Mouse (Mus musculus) limb, embryonic 15.5 days (tissue): ENCODE results near the gene Sdf2. TPM values are rescaled to one million over a fixed set of nuclear protein-coding genes. Genes with fewer than 3 reads are reported as not detected.

Source experiments
- ATAC-seq: fragments of 200-750 bp; cut with Nextera tagmentation; 2 replicates; pipeline ENCODE4 v1.8.0; 2017; ENCODE audit warnings: low read depth, moderate TSS enrichment; ENCODE audit not compliant: insufficient number of reproducible peaks, low FRiP score, low TSS enrichment
- H3K27ac ChIP-seq: fragments of 300-500 bp; sonication (generic); 2 replicates; pipeline ENCODE4 v1.5.1; 2015; ENCODE audit warnings: moderate library complexity, mild to moderate bottlenecking, inconsistent platforms
- H3K27me3 ChIP-seq: fragments of 300-500 bp; sonication (generic); 2 replicates; pipeline ENCODE4 v1.6.1; 2015; ENCODE audit warnings: inconsistent platforms
- H3K36me3 ChIP-seq: fragments of 300-500 bp; sonication (generic); 2 replicates; pipeline ENCODE4 v1.6.1; 2015; ENCODE audit warnings: inconsistent platforms
- H3K4me1 ChIP-seq: fragments of 300-500 bp; sonication (generic); 2 replicates; pipeline ENCODE4 v1.6.1; 2015; ENCODE audit warnings: inconsistent platforms
- H3K4me2 ChIP-seq: fragments of 300-500 bp; sonication (generic); 2 replicates; pipeline ENCODE4 v1.6.1; 2015; ENCODE audit warnings: mild to moderate bottlenecking, inconsistent platforms
- H3K4me3 ChIP-seq: fragments of 300-500 bp; sonication (generic); 2 replicates; pipeline ENCODE4 v1.5.1; 2015; ENCODE audit warnings: mild to moderate bottlenecking, inconsistent platforms
- H3K9ac ChIP-seq: fragments of 300-500 bp; sonication (generic); 2 replicates; pipeline ENCODE4 v1.6.1; 2015; ENCODE audit warnings: inconsistent platforms
- H3K9me3 ChIP-seq: fragments of 300-500 bp; sonication (generic); 2 replicates; pipeline ENCODE4 v1.6.1; 2016; ENCODE audit warnings: inconsistent platforms
- WGBS: fragments of 180-500 bp; shearing (Covaris S2); methylation state at CpG from one replicate; pipeline ENCODE4 v1.1.7; 2015; 5-methylcytosine and 5-hydroxymethylcytosine counted together
- polyA plus RNA-seq: library from polyadenylated mRNA; unstranded; fragments of >200 nt; fragmentation: Nextera tagmentation; extraction: Ambion mirVana; gene quantifications from 2 replicates; pipeline ENCODE4 v1.2.1, GENCODE M21; 2015

Sdf2 gene
- polyA plus RNA-seq, 1 experiment from 2014 or later, result 97.7 TPM

DNA sequence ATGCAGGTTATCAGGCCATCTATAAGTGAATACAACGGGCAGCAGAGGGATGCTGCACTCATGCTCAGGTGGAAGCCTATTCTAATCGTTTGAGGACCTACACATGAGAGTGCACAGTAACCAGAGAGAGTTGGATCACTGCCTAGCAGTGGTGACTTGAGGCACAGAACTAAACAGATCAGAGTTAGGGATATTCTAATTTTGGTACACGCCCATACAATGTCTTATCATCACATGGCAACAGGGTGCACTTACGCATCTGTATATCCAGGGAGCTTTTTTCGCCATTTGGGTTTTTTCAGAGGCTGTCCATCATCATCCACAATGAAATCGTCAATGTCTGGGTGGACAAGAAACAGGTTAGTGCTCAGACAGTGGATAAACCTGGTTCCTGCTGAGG, 14.0 kb upstream of the Sdf2 start:
- Histone ChIP-seq H3K9me3 (no peaks in the 10 kb centered on the region), H3K27me3 (no peaks in the 10 kb centered on the region), H3K27ac (no peak overlapping the region), H3K36me3 (peaks cover 93% of the 10 kb centered on the region), H3K4me2 (no peak overlapping the region), H3K4me3 (no peak overlapping the region), H3K9ac (no peak overlapping the region), H3K4me1 (no peaks in the 10 kb centered on the region)
- WGBS, result 91% methylated on average over 6 of the region's 6 CpGs
- no peak for ATAC-seq

DNA sequence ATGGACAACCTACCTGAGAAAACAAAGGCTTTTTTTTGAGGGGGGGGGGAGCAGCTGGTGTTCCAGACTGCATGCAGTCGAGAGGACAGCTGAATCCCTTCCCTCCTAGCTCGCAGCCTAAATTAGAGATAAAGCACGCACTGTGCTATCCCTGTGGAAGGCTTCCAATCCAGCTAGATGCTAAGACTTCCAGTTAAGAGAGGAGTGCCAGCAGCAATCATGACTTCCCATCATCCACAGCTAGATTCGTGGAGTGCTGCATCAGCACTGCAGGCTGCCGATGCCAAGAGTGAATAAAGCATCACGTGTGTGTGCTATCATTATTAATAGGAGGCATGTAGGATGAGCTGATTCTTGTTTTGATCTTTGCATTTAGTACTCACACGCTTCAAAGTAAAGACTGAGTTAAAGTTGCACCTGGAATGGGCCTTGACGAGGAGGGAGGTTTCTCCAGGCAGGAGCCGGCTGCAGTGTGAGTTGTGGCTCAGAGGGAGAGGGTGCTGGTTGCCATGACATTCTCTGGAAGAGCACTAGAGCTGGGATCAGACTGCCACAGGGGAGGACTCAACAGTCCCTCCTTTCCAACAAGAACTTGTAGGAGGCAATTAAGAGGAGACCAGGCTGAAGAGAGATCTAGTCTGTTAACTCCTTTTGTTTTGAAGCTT, 5.2 kb upstream of the Sdf2 start:
- WGBS, result 81% methylated on average over 9 of the region's 9 CpGs
- Histone ChIP-seq H3K27me3 (no peaks in the 10 kb centered on the region), H3K9ac (no peak overlapping the region), H3K4me1 (peaks cover 8% of the 10 kb centered on the region; the same call in 1 of the 2 replicates), H3K4me2 (no peak overlapping the region), H3K9me3 (no peaks in the 10 kb centered on the region), H3K4me3 (no peak overlapping the region), H3K27ac (no peak overlapping the region), H3K36me3 (peaks cover 36% of the 10 kb centered on the region)
- ATAC-seq, result no peak

DNA sequence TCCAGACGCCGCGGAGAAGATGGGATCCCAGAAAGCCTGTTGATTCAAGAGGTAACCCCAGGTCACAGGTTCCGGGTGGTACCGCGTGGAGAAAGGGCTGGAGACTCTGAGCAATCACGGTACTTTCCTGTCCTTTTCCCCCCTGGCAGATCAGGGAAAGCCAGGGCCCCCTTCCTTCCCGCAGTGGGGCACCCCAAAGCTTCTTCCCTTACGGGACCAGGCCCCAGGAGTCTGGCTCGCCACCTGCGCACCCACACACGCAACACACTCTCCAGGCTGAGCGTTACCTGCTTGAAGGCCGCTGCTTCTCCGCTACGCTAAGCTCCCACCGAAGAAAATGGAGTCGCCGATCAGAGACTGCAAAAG, 302 bp upstream of the Sdf2 start:
- H3K36me3 ChIP-seq, result peaks cover 10% of the 10 kb centered on the region
- ATAC-seq, result no peak

DNA sequence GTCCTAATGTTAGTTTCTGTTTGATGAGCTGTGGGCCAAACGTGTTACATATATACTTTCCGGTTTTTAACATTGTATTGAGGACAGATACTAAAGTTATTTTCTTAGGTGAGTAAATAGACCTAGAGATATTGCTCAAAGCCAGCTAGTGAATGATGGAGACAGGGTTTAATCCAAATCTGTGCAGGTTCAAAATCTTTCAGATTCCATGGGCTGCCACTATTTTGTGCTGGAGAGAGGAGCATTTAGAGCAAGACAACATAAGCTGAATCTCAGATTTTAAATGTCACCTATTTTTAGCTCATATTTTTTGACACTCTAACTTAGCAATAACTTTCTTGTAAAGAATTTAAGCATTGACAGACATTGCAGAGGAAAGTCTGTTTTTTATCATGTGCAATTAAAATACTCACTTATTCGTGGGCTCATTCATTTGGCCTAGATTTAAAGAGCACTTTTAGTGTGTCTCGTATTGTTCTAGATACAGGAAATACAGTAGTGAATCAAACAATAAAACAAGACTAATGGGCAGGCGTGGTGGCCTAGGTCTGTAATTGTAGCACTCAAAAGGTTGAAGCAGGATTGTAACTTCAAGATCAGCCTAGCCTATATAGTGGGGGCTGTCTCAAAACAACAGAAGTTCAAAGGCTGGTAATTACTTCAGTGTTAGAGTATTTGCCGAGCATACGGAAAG, 919 bp downstream of the Sdf2 start:
- H3K4me3 ChIP-seq, result peak overlapping the region; percentile 93
- no peak for ATAC-seq
- H3K9me3 ChIP-seq, result no peaks in the 10 kb centered on the region
- WGBS, result 33% methylated on average over 7 of the region's 7 CpGs
- peak overlapping the region; percentile 97; the same call in 1 of the 2 replicates for H3K27ac ChIP-seq
- peaks cover 14% of the 10 kb centered on the region for H3K36me3 ChIP-seq
- peak overlapping the region; percentile 61 for H3K4me2 ChIP-seq
- H3K9ac ChIP-seq, result peak overlapping the region; percentile 86
- peaks cover 26% of the 10 kb centered on the region for H3K4me1 ChIP-seq
- H3K27me3 ChIP-seq, result no peaks in the 10 kb centered on the region

More for the DNA sequence above, 302 bp upstream of the Sdf2 start:
- Histone ChIP-seq H3K27ac (peak overlapping the region; percentile 97), H3K27me3 (no peaks in the 10 kb centered on the region), H3K9me3 (no peaks in the 10 kb centered on the region), H3K4me3 (peak overlapping the region; percentile 93), H3K4me2 (peak overlapping the region; percentile 61), H3K4me1 (peaks cover 26% of the 10 kb centered on the region), H3K9ac (peak overlapping the region; percentile 86)
- under 1% methylated on average over 19 of the region's 19 CpGs for whole genome bisulfite sequencing

DNA sequence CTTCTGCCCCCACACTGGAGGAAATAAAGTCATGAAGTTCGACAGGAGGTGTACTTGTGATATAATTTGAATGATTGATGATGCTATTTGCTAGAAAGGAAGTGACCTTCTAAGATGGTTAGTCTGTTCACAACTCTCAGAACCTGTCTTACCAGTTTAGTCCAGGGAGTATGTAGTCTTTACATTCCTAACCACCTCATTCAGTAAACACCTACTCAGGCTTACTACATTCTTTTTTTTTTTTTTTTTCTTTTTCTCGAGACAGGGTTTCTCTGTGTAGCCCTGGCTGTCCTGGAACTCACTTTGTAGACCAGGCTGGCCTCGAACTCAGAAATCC, 1.4 kb downstream of the Sdf2 start:
- Histone ChIP-seq H3K9me3 (no peaks in the 10 kb centered on the region), H3K36me3 (peaks cover 16% of the 10 kb centered on the region), H3K9ac (no peak overlapping the region), H3K27ac (no peak overlapping the region), H3K4me2 (peak overlapping the region; percentile 61), H3K4me3 (peak overlapping the region; percentile 93), H3K27me3 (no peaks in the 10 kb centered on the region), H3K4me1 (peaks cover 26% of the 10 kb centered on the region)
- no peak for ATAC-seq
- WGBS, result 39% methylated on average over 3 of the region's 3 CpGs

DNA sequence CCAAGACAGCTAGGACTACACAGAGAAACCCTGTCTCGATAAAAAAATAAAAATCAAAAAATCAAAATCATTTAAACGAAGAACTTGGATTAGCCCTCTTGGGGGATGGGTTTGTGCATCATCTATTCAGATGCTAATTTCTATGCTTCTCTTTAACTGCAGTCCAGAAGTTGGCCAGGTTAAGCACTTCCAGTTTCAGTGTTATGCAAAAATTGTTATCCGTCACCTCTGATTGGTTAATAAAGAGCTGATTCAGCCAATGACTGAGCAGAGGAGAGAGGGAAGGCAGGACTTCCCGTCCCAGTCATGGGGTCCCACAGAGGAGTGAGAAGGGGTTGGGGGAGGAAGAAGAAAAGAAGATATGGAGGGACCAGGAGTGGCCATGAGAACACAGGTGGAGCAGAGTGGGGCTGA, 2.2 kb downstream of the Sdf2 start:
- Histone ChIP-seq H3K36me3 (peaks cover 23% of the 10 kb centered on the region), H3K4me2 (no peak overlapping the region), H3K9me3 (no peaks in the 10 kb centered on the region), H3K4me3 (no peak overlapping the region), H3K4me1 (peaks cover 26% of the 10 kb centered on the region), H3K27ac (no peak overlapping the region), H3K27me3 (no peaks in the 10 kb centered on the region), H3K9ac (no peak overlapping the region)
- 71% methylated on average over 4 of the region's 4 CpGs for WGBS
- ATAC-seq, result no peak

DNA sequence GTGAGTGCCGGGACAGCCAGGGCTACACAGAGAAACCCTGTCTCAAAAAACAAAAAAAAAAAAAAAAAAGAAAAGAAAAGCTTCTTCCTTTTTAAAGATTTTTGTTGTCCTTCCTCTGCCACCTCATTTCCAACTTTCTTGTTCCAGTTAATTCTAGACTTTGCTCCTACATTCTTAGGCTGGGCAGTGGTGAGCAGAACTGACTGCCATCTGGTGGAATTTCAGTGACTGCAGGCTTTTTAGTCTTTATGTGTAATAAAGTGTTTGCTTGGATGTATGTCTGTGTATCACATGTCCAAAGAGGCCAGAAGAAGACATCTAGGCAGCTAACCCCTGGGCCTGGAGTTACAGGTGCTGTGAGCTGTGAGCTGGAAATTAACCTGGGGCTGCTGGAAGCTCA, 11.1 kb downstream of the Sdf2 start:
- H3K4me3 ChIP-seq, result no peak overlapping the region
- no peaks in the 10 kb centered on the region for H3K4me1 ChIP-seq
- no peak overlapping the region for H3K9ac ChIP-seq
- peaks cover 7% of the 10 kb centered on the region; the same call in 1 of the 2 replicates for H3K27me3 ChIP-seq
- ATAC-seq, result no peak
- 83% methylated on average over 1 of the region's 1 CpGs for WGBS
- H3K9me3 ChIP-seq, result no peaks in the 10 kb centered on the region
- H3K27ac ChIP-seq, result no peak overlapping the region
- no peak overlapping the region for H3K4me2 ChIP-seq
- peaks cover 28% of the 10 kb centered on the region for H3K36me3 ChIP-seq

DNA sequence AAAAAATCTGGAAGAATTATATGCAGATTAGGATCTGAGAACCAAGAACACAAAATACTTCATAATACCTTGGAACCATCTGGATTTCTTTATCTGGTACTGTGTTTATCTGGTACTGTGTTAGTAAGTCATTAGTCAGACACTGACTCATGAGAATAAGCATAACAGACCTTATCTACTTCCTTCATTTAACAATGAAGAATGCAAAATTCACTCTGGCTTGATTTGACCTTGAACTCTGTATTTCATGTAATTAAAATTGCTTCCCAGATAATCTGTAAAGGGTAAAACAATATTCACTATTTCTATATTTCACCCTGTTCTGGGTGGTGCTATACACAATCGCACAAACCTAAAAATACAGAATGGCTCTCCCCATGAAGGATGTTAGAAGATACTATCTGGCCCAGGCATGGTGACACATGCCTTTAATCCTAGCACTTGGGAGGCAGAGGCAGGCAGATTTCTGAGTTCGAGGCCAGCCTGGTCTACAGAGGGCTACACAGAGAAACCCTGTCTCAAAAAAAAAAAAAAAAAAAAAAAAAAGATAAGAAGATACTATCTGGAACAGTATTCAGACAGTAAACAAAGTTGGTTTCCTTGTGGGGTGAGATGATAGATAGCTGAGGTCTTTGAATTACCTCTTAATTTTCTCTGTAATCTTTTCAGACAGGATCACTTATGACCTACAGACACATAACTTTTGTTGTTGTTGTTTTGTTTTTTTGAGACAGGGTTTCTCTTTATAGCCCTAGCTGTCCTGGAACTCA, 15.1 kb downstream of the Sdf2 start:
- peak overlapping the region; percentile 91 for H3K4me3 ChIP-seq
- H3K27me3 ChIP-seq, result peaks cover 7% of the 10 kb centered on the region; the same call in 1 of the 2 replicates
- WGBS, result 94% methylated on average over 2 of the region's 2 CpGs
- peak overlapping the region; percentile 65 for H3K4me2 ChIP-seq
- no peak overlapping the region for H3K27ac ChIP-seq
- no peaks in the 10 kb centered on the region for H3K9me3 ChIP-seq
- H3K9ac ChIP-seq, result no peak overlapping the region
- no peak for ATAC-seq
- peaks cover 14% of the 10 kb centered on the region for H3K4me1 ChIP-seq
- peaks cover 24% of the 10 kb centered on the region for H3K36me3 ChIP-seq

DNA sequence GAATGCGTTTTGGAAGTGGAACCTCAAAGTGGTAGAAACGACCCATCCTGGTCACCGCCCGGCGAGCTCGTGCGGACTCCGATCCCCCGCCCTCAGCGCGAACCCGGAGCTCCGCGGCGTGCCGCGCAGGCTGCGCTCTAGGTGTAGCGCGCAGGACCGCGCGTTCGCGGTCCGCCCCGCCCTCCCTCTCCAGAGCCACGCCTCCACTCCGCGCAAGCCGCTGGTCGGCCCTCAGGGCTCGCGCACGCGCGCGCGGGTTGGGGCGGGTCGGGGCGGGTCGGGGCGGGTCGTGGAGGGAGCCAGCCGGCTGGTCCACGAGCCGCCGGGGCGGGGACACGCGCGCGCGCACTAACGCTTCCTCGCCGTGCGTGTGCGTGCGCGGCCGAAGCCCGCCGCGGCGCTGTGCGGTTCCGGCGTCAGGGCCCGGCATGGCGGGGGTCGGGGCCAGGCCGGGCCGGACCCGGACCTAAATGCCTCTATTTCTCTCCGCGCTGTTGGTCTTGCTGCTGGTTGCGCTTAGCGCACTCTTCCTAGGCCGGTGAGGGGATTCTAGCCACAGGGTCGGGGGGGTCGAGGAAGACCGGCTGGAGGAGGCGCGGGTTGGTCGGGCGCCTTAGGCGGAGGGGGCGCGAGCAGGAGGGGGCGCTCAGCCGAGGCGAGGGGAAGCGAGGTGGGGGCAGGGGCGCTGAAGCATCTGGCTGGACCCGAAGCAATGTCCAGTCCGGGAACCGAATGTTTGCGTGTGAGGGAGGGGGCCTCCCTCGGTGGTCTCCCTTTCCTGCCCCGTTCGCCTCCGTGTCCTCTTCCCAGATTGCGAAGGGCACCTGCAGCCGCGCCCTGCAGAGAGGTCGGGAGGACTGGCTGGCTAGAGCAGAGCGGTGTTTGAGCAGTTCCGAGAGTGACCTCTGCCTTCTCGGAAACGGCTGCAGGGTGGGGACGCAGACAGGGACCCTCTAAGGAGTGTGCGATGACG, 16.1 kb downstream of the Sdf2 start, which contains the start of gene 2610507B11Rik:
Gene 2610507B11Rik, plus strand, starts transcription at position 373 of the 973 bp plus-strand sequence.
- Histone ChIP-seq H3K4me3 (peak within 1 kb of the TSS; percentile 91), H3K27me3 (peaks cover 7% of the 10 kb centered on the region; the same call in 1 of the 2 replicates), H3K9me3 (no peaks in the 10 kb centered on the region), H3K27ac (peak within 1 kb of the TSS; percentile 85), H3K4me2 (peak within 1 kb of the TSS; percentile 65), H3K9ac (peak within 1 kb of the TSS; percentile 82), H3K4me1 (peaks cover 14% of the 10 kb centered on the region), H3K36me3 (peaks cover 30% of the 10 kb centered on the region)
- peak; percentile 96 for ATAC-seq
- under 1% methylated on average over 104 of the region's 115 CpGs for WGBS

DNA sequence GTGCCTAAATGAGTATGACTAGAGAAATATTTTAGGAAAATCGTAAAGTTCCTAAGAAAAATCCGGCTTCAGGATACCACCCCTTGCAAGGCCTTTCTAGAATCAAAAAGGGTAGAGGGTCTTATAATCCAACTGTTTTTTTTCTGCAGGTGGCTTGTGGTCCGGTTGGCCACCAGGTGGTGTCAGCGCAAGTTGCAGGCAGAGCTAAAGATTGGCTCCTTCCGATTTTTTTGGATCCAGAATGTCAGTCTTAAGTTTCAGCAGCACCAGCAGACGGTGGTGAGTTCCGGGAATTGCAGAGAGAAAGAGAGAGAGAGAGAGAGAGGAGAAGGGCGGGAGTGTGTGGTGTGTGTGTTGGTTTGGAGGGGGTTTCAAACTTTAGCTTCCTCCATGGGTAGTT, 17.0 kb downstream of the Sdf2 start:
- peaks cover 38% of the 10 kb centered on the region for H3K36me3 ChIP-seq
- peak overlapping the region; percentile 82; the same call in 1 of the 2 replicates for H3K9ac ChIP-seq
- H3K4me2 ChIP-seq, result peak overlapping the region; percentile 65
- H3K4me1 ChIP-seq, result peaks cover 14% of the 10 kb centered on the region
- H3K27ac ChIP-seq, result peak overlapping the region; percentile 54; the same call in 1 of the 2 replicates
- H3K27me3 ChIP-seq, result peaks cover 7% of the 10 kb centered on the region; the same call in 1 of the 2 replicates
- WGBS, result 2% methylated on average over 8 of the region's 8 CpGs
- no peaks in the 10 kb centered on the region for H3K9me3 ChIP-seq
- no peak for ATAC-seq
- peak overlapping the region; percentile 91 for H3K4me3 ChIP-seq

DNA sequence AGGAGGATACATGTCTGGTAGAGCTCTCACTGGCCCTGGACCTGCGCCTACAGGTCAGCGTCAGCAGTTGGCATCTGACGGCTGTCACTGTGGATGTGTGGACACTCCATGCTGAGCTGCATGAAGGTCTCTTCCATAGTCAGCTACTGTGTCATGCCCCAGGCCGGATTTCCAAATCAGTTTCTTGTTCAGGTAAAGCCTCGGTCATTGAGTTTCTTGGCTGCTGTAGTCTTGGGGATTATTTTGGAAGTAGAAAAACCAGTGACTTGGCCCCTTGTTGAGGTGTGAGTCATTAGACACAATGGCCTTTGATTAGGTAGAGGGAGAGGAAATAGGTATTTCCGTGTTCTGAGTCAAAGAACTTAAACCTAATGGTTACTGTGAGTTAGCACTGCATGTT, 20.0 kb downstream of the Sdf2 start:
- no peak overlapping the region for H3K4me2 ChIP-seq
- H3K4me3 ChIP-seq, result no peak overlapping the region
- ATAC-seq, result no peak
- H3K27ac ChIP-seq, result no peak overlapping the region
- no peak overlapping the region for H3K9ac ChIP-seq
- no peaks in the 10 kb centered on the region for H3K9me3 ChIP-seq
- no peaks in the 10 kb centered on the region for H3K27me3 ChIP-seq
- 84% methylated on average over 6 of the region's 6 CpGs for WGBS
- peaks cover 14% of the 10 kb centered on the region for H3K4me1 ChIP-seq
- peaks cover 65% of the 10 kb centered on the region for H3K36me3 ChIP-seq
